Mouse (Mus musculus): Measurements from ENCODE around the gene Bmp5.

Gene Bmp5

DNA sequence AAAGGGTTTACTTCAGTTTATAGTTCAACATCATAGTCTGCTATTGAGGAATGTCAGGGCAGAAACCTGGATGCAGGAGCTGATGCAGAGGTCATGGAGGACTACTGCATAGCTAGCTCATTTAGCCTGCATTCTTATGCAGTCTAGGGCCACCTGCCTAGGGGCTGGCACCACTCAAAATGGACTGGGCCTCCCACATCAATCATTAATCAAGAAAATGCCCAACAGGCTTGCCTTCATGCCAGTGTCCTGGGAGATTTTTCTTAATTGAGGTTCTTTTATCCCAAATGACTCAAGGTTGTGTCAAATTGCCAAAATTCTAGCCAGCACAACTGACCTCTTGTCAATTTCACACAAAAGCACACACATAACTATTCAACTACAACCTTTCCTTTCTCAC lies 70.8 kb downstream of the Bmp5 start:
- DNase-seq: no peak

DNA sequence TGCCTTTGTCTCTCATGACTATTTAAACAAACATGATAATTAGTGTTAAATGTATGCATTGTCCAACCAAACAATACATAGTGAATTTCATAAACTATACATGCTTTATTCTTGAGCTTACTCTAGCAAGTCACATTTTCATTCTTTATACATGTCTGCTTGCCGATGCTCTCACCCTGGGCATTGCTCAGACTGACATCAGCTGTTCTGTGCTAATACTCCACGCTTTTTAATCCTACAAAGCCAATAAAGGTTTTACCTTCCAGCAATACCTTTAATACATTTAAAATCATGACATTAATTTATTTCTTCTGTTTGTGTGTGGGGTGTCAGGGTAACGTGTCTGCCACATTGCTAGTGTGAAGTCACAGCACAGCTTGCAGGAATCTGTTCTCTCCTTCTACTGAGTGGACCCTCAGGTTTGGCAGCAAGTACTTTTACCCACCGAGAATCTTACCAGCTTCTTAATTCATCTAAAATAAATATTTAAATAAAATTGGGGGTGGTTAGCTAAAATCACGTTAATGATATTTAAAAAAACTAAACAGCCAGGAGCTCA lies 75.6 kb downstream of the Bmp5 start:
- no peak for DNase-seq

DNA sequence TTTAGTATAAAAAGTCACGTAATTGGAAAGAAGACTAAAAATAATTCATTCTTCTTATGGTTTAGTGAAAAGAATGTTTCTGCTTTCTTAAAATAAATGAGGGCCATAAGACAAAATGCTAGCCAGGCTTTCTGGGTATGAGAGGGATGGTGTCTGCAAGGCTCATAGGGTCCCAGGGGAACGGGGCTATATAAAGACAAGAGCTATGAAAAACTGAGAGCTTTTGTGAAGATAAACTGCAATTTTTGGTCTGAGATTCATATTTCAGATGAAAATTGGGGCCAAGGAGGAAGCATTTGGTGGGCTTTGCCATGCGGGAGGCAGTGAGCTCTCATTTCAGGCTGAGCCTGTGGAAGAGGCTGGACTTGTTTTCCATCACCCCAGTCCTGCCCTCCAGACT lies 83.0 kb downstream of the Bmp5 start:
- DNase-seq: no peak

DNA sequence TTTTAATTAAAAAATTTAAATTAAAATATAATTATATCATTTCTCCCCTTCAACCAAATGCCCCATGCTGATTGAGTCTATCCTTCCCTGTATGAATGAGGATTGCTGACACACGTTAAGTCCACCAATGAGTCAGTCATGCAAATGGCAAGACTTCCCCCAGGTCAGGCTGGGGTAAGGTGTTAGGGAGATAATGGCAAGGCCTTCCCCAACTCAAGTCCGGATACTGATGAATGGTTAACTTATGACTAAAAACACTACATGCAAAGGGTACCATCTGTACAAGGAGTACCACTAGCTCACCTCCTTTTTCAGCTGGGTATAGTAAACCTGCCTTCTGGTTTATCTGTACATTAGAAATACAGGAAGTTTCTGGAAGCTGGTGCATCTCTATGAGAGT lies 83.8 kb downstream of the Bmp5 start:
- DNase-seq: no peak

DNA sequence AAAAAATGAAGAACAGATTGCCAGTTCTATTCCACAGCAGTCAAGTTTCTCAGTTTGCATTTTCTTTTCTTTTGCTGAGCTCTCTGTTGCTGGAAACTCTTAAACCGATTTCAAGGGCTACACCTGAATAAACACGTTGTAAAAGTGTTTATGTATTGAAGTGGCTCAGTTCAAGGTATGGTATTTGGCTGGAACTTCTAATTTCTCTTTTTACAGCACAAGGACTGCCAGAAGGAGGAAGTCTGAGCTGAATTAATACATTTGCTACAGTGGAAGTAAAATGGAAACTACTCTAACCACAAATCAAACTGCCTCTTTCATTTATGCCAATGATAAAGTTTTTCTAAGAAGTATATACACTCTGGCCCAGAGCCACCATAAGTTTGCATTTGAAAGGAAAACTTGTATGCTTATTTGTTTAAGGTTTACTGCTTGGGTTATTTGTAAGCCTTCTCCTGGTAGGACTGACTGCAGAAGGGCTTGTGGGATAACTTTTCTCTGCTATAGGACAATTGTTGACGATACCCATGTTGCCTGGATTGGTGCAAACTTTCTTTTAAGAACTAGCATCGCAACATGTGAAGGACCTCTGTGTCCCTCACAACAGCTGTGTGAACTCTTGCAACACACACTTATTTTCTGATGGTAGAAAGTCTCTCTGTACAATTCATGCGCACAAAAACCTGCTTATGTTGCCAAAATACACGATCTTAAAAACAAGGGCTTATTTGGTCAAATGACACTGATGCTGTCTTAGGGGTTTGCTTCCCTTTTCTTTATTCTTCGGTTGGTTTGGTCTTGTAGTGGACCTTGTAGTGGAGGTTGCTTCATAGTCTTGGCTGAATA lies 95.4 kb downstream of the Bmp5 start:
- DNase-seq: no peak

DNA sequence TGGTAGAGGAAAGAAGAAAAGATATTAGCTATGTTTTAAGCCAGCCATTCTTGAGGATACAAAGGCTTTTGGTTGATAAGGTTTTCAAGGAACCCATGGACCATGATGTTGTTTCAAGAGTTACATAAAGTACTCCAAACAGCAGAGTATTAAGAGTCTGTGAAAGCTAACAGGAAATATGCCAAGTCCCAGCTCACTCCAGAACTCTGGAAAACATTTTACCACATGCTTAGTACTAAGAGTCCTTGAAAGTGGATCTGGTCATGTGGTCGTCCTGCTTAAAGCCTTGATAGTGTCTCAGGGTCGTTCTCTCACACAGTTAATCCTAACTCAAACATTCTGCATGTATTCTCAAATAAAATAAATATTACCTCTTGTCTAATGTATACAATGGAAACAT lies 101.2 kb downstream of the Bmp5 start:
- DNase-seq: no peak

DNA sequence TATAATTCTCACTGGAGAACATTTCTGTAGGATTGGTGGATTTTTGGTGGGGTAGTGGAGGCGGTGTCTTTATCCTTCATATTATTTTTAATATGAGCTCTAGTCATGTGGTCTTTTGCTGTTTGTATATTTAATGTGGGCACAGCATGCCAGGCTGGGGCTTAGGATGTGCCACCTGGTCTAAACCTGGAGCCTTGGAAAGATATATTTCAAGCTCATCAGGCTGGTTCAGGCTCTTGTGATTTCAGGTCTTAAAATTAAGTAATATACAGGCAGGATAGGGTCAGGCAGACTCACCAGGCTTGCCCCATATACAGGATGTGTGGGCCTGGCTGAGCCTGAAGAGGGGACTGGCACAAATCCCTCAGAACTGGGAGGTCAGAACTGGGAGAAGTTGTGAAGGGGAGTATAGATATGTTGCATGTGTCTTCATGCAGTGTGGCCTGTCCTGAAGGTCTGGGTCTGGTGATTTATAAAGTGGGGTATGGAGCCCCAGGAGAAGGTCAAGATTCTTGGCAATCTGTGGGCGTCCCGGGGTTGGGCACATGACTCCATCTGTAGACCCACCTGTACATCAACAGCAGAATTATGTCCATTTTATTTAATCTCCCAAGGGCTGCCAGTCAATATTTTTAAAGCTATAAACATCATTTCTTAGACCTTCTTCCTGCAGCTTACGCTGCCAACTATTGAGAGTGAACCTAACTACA lies 108.5 kb downstream of the Bmp5 start:
- peak; percentile 46 for DNase-seq

DNA sequence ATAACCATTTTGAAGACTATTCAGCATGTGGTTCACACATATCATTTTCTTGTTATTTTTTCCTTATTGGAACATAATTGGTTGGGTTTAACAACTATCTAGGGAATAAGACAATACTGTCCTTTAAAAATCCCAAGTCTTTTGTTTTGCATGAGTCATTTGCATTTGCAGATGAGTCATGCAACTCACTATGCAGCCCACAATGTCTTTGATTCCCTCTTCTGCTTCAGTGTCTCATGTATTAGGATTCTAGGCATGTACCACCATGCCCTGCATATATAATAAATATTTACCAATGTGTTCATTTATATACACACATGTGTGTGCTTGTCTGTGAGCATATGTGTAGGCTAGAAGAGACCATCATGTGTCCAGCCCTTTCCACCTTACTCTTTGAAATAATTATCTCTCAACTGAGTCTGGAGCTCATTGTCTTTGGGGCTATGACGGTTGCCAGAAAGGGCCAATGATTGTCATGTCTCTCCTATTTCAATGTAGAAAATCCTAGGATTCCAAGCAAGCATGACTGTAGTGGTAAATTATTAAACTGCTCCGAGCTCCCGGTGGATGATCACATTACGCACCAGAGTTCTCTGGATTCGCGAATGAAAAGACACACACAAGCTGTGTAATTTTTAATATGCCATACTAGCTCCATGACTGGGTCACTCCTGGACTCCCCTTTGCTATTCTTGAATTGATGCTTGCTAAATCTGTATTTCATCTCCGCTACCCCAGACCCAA lies 111.8 kb downstream of the Bmp5 start:
- DNase-seq: no peak

DNA sequence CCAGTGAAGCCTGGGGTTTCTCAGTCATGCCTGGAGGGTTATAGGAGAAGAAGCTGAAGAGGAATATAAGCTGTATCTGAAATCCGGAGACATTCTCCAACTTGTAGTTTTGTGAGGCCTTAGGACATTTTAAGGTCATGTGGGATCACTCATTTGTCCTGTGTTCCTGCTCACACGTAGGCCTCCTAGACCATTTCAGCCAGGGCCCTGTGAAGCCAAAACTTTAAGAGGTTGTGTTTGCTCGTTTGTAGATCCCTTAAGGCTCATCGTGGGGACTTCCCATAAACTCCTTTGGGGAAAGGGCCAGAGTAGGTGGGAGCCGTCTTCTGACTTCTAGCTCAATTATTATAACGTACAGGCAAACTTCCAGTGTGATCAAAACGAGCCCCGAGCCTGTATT lies 121.8 kb downstream of the Bmp5 start:
- no peak for DNase-seq

DNA sequence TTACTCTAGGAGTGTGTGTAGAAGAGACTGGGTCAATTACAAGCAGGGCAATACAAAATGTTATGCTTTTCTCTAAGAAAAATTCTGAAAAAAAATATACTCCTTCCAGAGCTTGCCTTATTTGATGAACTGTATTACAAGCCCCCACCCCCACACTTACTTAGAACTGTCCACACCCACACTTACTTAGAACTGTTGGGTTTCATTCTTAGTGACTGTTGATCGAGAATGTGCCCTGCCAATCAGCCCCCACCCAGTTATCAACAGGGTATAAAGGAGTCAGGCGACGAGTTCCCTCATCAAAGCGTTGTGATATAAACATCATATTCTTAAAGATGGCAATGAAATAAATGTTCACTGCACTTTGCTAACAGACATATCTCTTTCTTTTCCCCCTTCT lies 122.9 kb downstream of the Bmp5 start:
- no peak for DNase-seq

DNA sequence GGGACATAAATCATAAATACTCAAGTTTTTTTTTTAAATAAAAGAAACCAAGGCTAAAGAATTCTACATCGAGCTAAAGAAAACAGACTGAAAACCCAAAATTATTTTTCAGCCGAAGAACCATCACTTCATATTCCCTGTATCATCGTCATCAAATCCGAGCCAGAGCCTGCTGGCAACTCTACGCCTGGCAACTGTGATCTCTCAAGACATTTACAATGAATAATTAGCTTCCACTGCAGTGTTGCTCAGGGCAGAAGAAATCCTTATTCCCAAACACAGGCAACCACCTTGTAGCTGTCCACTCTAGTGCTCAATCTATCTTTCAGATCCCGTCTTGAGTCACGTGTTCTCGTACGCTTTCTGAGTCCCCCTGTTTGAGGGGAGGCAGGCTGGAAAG lies 126.1 kb downstream of the Bmp5 start:
- no peak for DNase-seq

DNA sequence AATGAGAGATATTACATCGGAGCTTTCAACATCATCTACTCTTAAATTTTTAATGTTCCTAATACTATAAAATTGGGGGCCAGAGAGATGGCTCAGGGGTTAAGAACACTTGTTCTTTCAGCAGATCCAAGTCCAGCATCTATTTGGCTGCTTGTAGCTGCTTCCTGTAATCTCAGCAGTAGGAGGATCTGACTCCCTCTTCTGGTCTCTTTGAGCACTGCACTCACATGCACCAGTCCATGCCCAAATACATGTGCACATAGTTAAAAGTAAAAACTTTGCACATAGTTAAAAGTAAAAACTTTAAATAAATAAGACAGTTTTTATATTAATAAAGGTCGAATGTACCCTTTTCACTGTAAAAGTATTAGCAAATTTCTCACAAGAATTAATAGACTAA lies 130.3 kb downstream of the Bmp5 start:
- no peak for DNase-seq

DNA sequence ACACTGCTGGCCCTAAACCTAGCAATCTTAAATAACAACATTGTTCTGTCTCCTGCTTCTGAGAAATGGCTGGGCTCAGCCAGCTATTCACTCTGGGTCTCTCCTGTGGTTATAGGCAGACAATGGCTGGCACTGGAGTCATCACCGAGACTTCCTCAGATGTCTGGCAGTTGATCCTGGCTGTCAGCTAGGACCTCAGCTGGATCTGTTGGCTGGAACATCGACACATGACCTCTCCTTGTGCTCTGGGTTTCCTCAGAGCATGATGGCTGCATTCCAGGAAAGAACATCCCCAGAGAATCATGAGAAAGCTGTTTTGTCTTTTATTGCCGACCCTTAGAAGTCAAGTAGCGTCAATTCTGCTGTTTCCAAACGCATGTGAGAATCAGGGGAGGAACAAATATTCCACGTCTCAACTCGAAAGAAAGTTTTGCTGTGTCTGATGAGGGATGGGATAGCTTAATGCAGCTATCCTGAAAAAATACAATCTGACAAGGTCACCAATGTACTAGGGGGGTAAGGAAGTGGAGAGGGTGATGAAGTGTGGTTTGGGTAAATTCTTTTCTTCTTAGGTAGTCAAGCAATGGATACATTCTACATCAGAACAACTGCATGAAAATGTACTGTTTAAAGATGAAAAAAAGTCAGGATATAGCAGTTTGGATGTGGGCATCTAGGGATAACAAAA lies 135.1 kb downstream of the Bmp5 start:
- no peak for DNase-seq

DNA sequence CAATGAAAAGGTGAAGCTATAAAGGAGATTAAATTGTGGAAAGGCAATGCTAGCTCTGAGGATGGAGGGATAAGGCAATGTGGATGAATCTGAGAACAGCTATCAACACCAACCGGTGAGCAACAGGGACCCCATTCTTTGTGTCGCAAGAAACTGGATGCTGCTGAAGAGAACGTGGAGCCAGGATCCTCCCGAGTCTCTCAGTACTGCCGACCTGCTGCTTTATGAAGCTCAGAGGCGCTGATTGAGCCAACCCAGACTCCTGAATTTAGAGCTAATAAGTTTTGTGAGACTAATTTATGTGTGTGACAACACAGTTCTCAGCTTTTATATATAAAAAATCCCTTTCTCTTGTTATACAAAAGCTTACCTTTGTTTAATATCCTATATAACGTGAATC lies 136.4 kb downstream of the Bmp5 start:
- no peak for DNase-seq

DNA sequence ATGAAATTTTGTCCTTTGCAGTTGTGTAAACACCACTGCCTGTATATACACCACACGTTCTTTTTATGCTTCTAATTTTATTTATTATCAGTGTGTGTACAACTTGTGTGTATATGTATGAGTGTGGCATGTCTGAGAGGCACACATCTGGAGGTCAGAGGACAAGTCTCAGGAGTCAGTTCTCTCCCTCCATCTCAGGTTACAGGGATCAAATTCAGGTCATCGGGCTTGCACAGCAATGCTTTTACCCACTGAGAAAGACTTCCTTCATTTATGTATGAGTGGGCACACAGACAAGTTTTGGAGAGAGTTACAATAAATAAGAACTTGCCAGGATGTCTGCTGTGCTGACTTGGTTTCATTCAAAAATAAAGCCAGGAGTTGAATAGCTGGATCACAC lies 140.9 kb downstream of the Bmp5 start:
- DNase-seq: no peak

DNA sequence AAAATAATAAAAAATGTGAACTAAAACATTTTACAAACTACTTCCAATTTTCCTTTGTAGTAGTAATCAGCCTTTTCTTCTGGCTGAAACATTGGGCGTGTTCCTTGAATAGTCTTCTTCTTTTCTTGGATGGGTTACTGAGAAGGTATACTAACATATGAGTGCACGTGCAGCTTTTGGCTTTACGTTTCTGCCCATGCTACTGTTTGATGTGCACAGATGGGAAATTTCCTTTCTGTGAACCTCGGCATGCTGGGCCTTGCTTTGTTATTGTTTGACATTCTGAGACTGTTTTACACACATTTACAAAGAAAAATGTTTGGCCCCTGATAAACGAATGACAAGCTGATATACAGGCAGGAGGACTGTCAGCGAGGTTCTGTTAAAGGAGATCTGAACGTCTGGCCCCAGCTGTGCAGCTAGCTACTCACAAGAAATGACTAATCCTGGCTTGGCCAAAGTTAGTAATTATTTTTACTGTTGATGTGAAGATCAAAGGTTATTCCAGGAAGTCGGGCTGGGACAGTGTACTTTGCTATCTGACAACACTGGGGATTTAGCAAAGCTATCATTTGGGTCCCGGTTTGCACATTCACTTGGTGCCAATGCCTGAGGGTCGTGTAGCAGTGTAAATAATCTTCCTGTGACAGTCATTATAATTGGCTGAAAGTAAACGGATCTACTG lies 152.2 kb downstream of the Bmp5 start:
- no peak for DNase-seq

DNA sequence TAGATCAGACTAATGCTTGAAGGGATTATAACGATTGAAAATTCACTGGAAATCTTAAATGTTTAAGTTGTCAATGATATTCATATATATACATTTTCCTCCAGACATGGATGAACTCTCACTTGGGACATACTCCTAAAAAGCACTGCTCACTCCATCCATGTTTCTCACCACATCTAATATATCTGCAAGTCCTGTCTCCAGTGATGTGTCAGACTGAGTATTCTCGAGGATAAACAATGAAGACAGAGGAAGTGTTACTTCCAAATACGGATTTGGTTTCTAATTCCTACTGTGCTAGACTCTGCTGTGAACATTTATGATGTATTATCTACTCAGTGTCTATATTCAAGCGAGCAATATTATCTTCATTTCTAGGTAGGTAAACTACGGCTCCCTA lies 152.9 kb downstream of the Bmp5 start:
- DNase-seq: no peak

DNA sequence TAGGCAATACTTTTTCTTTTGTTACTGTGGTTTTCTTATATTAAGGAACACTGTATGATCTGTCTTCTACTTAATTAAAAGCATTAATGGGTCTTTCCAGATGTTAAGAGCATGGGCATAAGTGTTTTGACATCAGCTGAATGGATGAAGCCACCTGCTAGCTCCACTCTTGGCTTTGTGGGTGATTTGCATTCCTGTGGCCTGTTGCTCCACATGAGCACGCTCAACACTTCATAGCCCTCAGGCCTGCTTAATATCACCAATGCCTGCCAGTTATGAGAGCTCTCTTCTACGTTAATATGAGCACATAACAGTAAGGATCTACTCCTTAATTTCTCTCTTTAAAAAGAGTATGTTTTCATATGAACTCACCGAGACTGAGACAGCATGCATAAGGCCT lies 169.5 kb downstream of the Bmp5 start:
- DNase-seq: no peak
